Mouse (Mus musculus): ENCODE data around the gene Gm20532. TPM values are rescaled to one million over a fixed set of nuclear protein-coding genes. Genes with fewer than 3 reads are reported as not detected.

The Gm20532 gene
- total RNA-seq, 2 experiments from 2014 or later, result not detected

DNA sequence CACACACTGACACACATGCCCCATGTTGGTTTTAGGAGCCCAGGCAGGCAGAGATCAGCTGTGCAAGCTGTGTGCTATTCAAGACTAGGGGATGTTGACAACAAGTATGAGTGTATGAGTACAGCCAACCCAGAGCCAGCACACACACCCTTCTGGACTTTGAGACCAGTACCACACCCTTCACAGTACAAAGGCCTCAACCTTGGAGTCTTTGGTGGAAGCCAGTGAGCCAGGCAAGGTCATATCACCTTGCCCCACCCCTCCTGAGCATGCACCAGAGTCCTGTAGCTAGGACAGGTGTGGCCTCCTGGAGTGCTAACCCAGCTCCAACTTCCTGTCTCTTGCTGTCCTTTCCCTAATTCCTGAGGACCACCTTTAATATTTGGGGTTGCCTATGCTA, 24.6 kb downstream of the Gm20532 start:
- ATAC-seq (replicated peaks; ENCODE audit: low FRiP score, low TSS enrichment, poor library complexity, severe bottlenecking), result no peak

DNA sequence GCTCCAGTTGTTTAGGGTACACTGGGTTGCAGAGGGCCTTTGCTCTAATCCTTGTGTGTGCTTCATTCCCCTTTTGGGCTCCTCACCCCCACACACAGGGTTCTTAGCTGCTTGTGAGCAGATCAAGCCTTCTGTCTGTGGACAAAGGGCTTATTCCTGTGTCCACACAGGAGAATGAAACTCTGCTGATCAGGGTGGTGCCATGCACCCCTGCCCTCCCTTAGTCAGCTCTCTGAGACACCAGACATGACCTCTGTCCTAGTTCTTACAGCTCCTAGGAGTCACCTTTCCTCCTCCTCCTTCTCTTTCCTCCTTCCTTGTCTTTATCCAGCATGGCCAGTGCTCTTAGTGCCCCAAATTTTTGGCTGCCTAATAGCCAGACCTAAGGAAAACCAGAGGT, 25.5 kb downstream of the Gm20532 start:
- ATAC-seq (replicated peaks; ENCODE audit: low FRiP score, low TSS enrichment, poor library complexity, severe bottlenecking), result no peak

DNA sequence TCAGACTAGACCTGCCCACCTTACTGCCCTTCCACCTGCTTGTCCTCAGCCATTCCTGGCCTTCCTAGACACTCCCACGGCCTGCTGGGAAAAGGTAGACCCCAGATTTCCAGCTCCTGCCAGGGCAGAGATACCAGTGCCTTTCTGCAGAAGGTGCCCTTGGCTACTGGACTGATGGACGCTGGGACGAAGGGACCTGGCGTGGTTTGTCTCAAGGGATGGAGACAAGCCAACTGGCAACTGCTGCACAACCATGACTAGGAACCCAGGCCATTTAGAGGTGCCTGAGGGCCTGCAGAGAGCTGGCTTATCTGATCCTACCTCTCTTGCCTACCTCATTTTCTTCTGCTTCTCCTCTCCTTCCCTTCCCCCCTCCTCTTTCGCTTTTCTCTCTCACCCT, 28.5 kb downstream of the Gm20532 start:
- no peak for ATAC-seq (replicated peaks; ENCODE audit: low FRiP score, low TSS enrichment, poor library complexity, severe bottlenecking)

DNA sequence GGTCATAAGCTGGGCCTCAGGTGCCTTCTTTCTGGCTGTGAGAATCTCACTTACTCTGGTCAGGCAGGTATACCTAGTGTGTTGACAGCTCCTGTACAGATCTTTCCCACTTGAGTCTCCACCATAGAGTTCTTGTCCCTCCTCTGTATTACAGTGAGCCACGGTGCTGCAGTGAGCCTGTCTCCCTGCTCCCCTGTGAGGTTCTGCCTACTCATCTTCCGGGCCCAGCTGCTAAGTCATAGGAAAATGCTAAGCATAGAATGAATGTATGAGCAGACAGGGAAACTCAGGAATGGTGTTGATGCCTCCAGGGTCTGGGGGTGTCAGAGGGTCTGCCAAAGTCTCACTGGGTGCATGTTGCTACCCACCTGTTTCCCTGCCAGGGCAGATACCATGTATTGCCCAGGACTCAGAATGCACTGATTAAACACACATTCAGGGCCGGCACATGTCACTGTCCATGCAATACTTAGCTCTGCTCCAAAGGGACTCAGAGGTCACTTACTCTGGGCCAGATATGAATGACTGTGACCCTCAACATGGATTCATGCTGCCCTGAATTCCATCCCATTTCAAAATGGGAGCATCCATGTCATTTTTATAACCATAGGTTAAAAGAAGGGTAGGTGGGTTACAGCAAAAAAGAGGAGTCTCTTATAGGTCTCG, 29.2 kb downstream of the Gm20532 start:
- ATAC-seq (replicated peaks; ENCODE audit: low FRiP score, low TSS enrichment, poor library complexity, severe bottlenecking), result no peak

- no peak for ATAC-seq (replicated peaks; ENCODE audit: low FRiP score, low TSS enrichment, poor library complexity, severe bottlenecking)
Measured at GRCm38 (mm10) chr2:26617331-26617730, 30.9 kb downstream of the Gm20532 start.

GRCm38 (mm10) chr2:26617928-26618327, 31.5 kb downstream of the Gm20532 start:
- no peak for ATAC-seq (replicated peaks; ENCODE audit: low FRiP score, low TSS enrichment, poor library complexity, severe bottlenecking)

DNA sequence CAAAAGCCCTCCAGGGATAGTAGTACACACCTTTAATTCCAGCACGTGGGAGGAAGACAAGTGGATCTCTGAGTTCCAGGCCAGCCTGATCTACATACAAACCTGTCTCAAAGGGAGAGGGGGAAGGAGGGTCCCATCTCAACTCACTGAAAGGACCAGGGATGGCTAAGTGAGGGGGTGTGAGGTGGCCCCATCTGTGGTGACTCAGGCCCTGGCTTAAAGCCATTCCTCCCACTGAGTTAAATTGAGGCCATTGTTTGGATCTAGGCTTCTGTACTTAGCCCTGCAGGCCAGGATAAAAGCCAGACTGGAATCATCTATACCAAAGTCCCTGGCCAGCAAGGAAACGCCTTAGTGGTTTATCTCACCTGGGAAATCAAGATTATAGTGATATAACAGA, 34.8 kb downstream of the Gm20532 start:
- ATAC-seq (replicated peaks; ENCODE audit: low FRiP score, low TSS enrichment, poor library complexity, severe bottlenecking), result no peak

DNA sequence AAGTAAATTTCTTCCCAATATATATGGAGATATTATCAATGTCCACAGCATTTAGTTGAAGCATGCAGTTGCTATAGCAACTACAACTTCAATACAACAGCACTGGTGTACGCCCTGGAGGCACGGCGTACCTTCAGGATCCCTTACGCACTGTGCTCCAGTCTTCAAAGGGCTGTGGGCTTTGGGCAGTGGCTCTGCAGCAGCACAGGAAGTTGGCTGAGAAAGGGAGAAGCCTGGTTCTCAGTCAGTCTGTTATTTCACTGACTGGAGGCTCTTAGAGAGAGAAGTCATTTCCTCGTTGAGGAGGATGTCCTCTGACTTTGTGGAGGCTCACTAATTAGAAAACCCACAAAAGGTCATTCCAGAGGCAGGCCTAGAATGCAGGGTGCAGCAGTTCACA, 36.5 kb downstream of the Gm20532 start:
- ATAC-seq (replicated peaks; ENCODE audit: low FRiP score, low TSS enrichment, poor library complexity, severe bottlenecking), result no peak

- ATAC-seq (replicated peaks; ENCODE audit: low FRiP score, low TSS enrichment, poor library complexity, severe bottlenecking), result no peak
Measured at GRCm38 (mm10) chr2:26625419-26625818, 39.0 kb downstream of the Gm20532 start.

GRCm38 (mm10) chr2:26626081-26626480, 39.6 kb downstream of the Gm20532 start:
- no peak for ATAC-seq (replicated peaks; ENCODE audit: low FRiP score, low TSS enrichment, poor library complexity, severe bottlenecking)

GRCm38 (mm10) chr2:26627921-26628739, 41.7 kb downstream of the Gm20532 start, which contains the start of gene Fam69b:
Fam69b (plus strand) TSS chr2:26628457.
- no peak for ATAC-seq (replicated peaks; ENCODE audit: low FRiP score, low TSS enrichment, poor library complexity, severe bottlenecking)

DNA sequence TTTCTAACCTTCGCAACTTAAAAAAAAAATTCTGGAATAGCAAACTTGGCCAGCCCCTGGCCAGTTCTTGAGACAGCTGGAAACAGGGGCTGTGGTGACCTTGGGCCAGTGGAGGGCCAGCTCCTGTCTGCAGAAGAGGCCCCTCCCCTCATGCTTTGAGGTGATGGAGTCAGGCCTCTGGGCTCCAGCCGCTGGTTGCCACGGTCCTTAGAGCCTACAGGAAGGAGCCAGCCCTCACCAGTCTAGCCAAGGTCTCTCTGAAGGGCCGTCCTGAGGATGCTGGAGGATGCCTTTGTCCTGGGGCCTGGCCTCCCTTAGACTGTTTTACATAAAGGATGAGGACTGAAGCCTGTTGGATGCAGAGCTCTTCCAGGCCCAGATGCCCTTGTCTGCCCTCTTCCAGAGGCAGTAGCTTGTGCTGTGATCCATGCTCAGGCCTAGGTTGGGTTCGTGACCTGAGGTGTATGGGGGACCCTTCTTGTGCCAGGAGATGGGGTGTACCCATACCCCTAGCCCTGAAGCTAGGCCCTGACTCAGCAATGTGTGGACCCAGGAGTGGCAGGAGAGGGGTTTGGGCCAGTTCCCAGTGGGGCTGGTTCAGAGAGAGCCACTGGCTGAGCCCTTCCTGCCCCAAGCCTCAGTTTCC, 42.5 kb downstream of the Gm20532 start:
- no peak for ATAC-seq (replicated peaks; ENCODE audit: low FRiP score, low TSS enrichment, poor library complexity, severe bottlenecking)

- ATAC-seq (replicated peaks; ENCODE audit: low FRiP score, low TSS enrichment, poor library complexity, severe bottlenecking), result no peak
Measured at GRCm38 (mm10) chr2:26632541-26633395, 46.3 kb downstream of the Gm20532 start.

DNA sequence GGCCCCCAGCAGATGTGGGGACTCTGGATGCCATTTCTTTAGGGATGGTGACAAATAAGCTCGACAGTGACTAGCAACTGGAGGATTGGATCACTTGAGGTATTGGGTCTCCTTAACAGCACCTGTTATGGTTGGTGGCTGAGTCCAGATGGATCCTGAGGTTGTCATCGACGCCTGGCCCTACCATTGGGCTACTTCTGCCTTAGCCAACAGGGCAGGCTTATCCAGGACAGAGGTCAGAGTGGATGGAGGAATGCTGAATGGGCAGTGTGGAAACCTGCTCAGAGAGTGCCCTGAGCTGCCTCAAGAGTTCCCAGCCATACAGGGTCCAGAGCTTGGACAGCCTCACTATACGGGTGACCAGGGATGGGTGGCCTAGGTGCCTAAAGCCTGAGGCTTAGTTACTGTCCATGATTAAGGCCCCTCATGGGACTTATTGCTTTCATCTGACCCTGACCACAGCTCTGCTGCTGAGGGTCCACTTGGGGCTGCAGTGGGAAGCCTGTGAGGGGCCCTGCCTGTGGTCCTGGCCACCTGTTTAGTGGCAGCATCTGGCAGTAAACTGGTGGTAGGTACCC, 47.6 kb downstream of the Gm20532 start:
- no peak for ATAC-seq (replicated peaks; ENCODE audit: low FRiP score, low TSS enrichment, poor library complexity, severe bottlenecking)

- ATAC-seq (replicated peaks; ENCODE audit: low FRiP score, low TSS enrichment, poor library complexity, severe bottlenecking), result no peak
Measured at GRCm38 (mm10) chr2:26634629-26635488, 48.4 kb downstream of the Gm20532 start.

DNA sequence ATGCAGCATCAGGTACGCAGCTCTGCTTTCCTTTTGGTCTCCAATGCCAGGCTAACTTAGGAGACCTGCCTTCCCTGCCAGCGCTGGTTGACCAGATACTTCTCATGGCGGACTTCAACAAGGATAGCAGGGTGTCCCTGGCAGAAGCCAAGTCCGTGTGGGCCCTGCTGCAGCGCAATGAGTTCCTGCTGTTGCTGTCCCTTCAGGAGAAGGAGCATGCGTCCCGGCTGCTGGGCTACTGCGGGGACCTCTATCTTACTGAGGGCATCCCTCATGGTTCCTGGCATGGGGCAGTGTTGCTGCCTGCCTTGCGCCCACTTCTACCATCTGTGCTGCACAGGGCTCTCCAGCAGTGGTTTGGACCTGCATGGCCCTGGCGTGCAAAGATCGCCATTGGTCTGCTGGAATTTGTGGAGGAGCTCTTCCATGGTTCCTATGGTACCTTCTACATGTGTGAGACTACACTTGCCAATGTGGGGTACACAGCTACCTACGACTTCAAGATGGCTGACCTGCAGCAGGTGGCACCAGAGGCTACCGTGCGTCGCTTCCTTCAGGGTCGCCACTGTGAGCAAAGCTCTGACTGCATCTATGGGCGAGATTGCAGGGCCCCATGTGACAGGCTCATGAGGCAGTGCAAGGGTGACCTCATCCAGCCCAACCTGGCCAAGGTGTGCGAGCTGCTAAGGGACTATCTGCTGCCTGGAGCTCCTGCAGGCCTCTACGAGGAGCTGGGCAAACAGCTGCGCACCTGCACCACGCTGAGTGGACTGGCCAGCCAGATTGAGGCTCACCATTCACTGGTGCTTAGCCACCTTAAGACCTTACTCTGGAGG, 49.3 kb downstream of the Gm20532 start:
- ATAC-seq (replicated peaks; ENCODE audit: low FRiP score, low TSS enrichment, poor library complexity, severe bottlenecking), result no peak

DNA sequence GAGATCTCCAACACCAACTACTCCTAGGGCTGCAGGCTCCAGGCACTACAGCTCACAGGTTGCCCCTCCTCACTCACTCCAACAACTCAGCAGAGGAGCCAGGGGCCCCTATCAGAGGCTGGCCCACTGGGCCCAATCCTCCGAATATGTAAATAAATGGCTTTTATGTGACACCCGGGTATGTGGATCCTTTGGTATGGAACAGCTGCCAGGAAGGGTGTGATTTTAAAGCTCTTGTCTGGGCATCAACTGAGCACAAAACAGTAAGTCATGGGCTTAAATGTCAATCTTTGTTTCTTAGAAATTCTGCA, 49.8 kb downstream of the Gm20532 start:
- no peak for ATAC-seq (replicated peaks; ENCODE audit: low FRiP score, low TSS enrichment, poor library complexity, severe bottlenecking)

Data from megakaryocyte-erythroid progenitor cell, adult 5-6 weeks (primary cell).